Mouse (Mus musculus) ES-E14 (cell line): ENCODE results near the gene Srsf1.

Experiments used
- HCFC1 ChIP-seq: IDR thresholded peaks from 2 replicates; pipeline ENCODE4 v1.6.1; 2012; ENCODE audit warnings: low read length, inconsistent platforms, borderline replicate concordance; ENCODE audit not compliant: insufficient read depth
- MAFK ChIP-seq: IDR thresholded peaks from 2 replicates; pipeline ENCODE4 v1.6.1; 2014; ENCODE audit warnings: mild to moderate bottlenecking, low read depth, low read length, inconsistent platforms; ENCODE audit not compliant: insufficient read depth

DNA sequence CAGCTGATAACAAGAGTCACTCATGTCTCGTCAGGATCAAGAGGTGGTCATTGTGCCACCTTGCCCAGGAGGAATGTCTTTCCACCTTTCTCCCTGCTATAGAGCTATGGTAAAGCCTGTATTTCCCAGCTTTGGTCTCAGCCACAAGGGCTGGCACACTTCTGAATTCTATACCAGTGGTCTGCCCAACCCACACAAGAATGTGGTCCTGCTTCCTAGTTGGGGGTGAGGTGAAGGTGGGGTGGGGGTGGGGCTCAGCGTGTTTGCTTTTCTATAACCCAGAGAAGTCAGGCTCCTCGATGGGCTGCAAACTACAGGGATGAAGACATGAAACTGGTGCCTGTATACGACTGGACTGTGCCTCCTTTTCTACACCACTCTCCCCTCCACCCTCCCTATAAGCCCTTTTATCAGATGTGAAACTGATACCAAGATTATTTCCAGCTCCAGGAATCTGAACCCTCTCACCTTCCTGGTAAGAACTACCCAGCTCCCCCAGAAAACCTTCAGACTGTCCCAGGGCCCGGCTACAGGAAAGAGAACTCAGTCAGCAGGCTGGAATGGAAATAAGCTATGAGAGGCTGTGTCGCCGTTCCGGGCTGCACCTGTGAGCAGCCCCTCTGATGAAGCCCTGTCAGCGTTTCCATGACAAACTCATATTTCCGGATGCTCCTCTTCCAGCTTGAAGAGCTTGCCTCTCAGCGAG lies 35.8 kb upstream of the Srsf1 start:
- TF ChIP-seq HCFC1 (no peak), MAFK (no peak)
